Mouse (Mus musculus): ENCODE results near the gene Cry1. TPM values are rescaled to one million over a fixed set of nuclear protein-coding genes. Genes with fewer than 3 reads are reported as not detected.

Cry1 gene
- polyA plus RNA-seq, 1 experiment from 2014 or later = 28.2 TPM

Other genes with a start within 250 kb of the Cry1 start
- gene Fhl4, start 82.6 kb downstream of the Cry1 start, polyA plus RNA-seq (2016; fragmentation: Nextera tagmentation; extraction: Ambion mirVana) = 1.2 and 1.3 TPM in 2 replicates
- gene Tmem263, start 82.4 kb downstream of the Cry1 start, polyA plus RNA-seq (2016; fragmentation: Nextera tagmentation; extraction: Ambion mirVana) = 45.3 and 49.3 TPM in 2 replicates
- gene Mterf2, start 57.0 kb downstream of the Cry1 start, polyA plus RNA-seq (2016; fragmentation: Nextera tagmentation; extraction: Ambion mirVana) = 26.7 and 28.1 TPM in 2 replicates
- 5.6 and 8.4 TPM in 2 replicates for gene Btbd11, start 201.8 kb upstream of the Cry1 start, polyA plus RNA-seq (2016; fragmentation: Nextera tagmentation; extraction: Ambion mirVana)

Data from hindbrain, embryonic 10.5 days (tissue).